ENCODE assay signal across 8 mouse cellular contexts in genomic region chr16:70314578-70314930, GRCm38 (mm10). TPM values are rescaled to one million over a fixed set of nuclear protein-coding genes. Genes with fewer than 3 reads are reported as not detected.
DNase-seq lines count a peak whose midpoint lies in the region; ATAC-seq and TF ChIP-seq lines count a peak whose summit lies in the region.

No protein-coding gene starts in this region.

- 0% methylated on average over 9 of the region's 9 CpGs for WGBS in kidney, embryonic 15.5 days
- 2% methylated on average over 9 of the region's 9 CpGs for WGBS in hindbrain, embryonic 16.5 days
- 0% methylated on average over 9 of the region's 9 CpGs for WGBS in midbrain, embryonic 15.5 days

- peaks cover 5% of the 10 kb centered on the region; the same call in 1 of the 2 replicates for H3K4me1 ChIP-seq in kidney, embryonic 15.5 days
- H3K4me1 ChIP-seq in cortical plate, adult 2 months (ENCODE audit: control insufficient read depth, insufficient read depth, low read length) = peaks cover 2% of the 10 kb centered on the region; the same call in 1 of the 2 replicates
- H3K4me1 ChIP-seq in hindbrain, embryonic 16.5 days (ENCODE audit: control insufficient read depth, insufficient read depth, low read depth, low read length) = peaks cover 3% of the 10 kb centered on the region; the same call in 1 of the 2 replicates
- peaks cover 9% of the 10 kb centered on the region; the same call in 1 of the 2 replicates for H3K4me1 ChIP-seq in midbrain, embryonic 15.5 days

- no peaks in the 10 kb centered on the region for H3K9me3 ChIP-seq in kidney, embryonic 15.5 days (replicated peaks)
- no peaks in the 10 kb centered on the region for H3K9me3 ChIP-seq in hindbrain, embryonic 16.5 days (ENCODE audit: control insufficient read depth, low read length)
- no peaks in the 10 kb centered on the region for H3K9me3 ChIP-seq in midbrain, embryonic 15.5 days

- H3K9ac ChIP-seq in kidney, embryonic 15.5 days = peak overlapping the region; percentile 71
- peak overlapping the region; percentile 96 for H3K9ac ChIP-seq in hindbrain, embryonic 16.5 days (ENCODE audit: low read depth, low read length)
- H3K9ac ChIP-seq in midbrain, embryonic 15.5 days = peak overlapping the region; percentile 91

- no peak for TF ChIP-seq POLR2A in cortical plate, adult 2 months (IDR thresholded peaks at IDR 0.05; ENCODE audit: extremely low read depth, insufficient read depth, low read length)

- no peaks in the 10 kb centered on the region for H3K36me3 ChIP-seq in kidney, embryonic 15.5 days
- no peaks in the 10 kb centered on the region for H3K36me3 ChIP-seq in hindbrain, embryonic 16.5 days (ENCODE audit: control insufficient read depth, insufficient read depth, low read length)
- no peaks in the 10 kb centered on the region for H3K36me3 ChIP-seq in midbrain, embryonic 15.5 days (replicated peaks)

- no peak for TF ChIP-seq CTCF in cortical plate, adult 2 months (IDR thresholded peaks at IDR 0.05; ENCODE audit: extremely low read depth, insufficient read depth, low read length)

- no peak for ATAC-seq in kidney, embryonic 15.5 days (replicated peaks; ENCODE audit: low FRiP score)
- no peak for ATAC-seq in hindbrain, embryonic 16.5 days
- ATAC-seq in midbrain, embryonic 15.5 days (replicated peaks) = no peak
- no peak for ATAC-seq in CD4-positive, CD25-positive, alpha-beta regulatory T cell, adult 4 months

- peak overlapping the region; percentile 97 for H3K27ac ChIP-seq in kidney, embryonic 15.5 days
- peak overlapping the region; percentile 53; the same call in 1 of the 2 replicates for H3K27ac ChIP-seq in cortical plate, adult 2 months (ENCODE audit: insufficient read depth, low read length)
- peak overlapping the region; percentile 60 for H3K27ac ChIP-seq in hindbrain, embryonic 16.5 days (ENCODE audit: low read depth, low read length)
- peak overlapping the region; percentile 92 for H3K27ac ChIP-seq in midbrain, embryonic 15.5 days

- H3K27me3 ChIP-seq in kidney, embryonic 15.5 days = no peaks in the 10 kb centered on the region
- no peaks in the 10 kb centered on the region for H3K27me3 ChIP-seq in hindbrain, embryonic 16.5 days (replicated peaks; ENCODE audit: control insufficient read depth, insufficient read depth, low read length)
- no peaks in the 10 kb centered on the region for H3K27me3 ChIP-seq in midbrain, embryonic 15.5 days (replicated peaks)

- peak overlapping the region; percentile 56 for H3K4me2 ChIP-seq in kidney, embryonic 15.5 days
- H3K4me2 ChIP-seq in hindbrain, embryonic 16.5 days (ENCODE audit: low read length) = peak overlapping the region; percentile 78
- peak overlapping the region; percentile 82 for H3K4me2 ChIP-seq in midbrain, embryonic 15.5 days

- peak overlapping the region; percentile 75 for H3K4me3 ChIP-seq in kidney, embryonic 15.5 days (replicated peaks)
- H3K4me3 ChIP-seq in cortical plate, adult 2 months (ENCODE audit: insufficient read depth, low read length) = peak overlapping the region; percentile 86
- H3K4me3 ChIP-seq in hindbrain, embryonic 16.5 days (ENCODE audit: low read length) = peak overlapping the region; percentile 80
- H3K4me3 ChIP-seq in midbrain, embryonic 15.5 days = peak overlapping the region; percentile 86

- DNase-seq in kidney, adult 11 months = no peak
- DNase-seq in right cerebral cortex, postnatal 10 days (ENCODE audit: low spot score in 2 of 2) = no peak
- no peak for DNase-seq in spleen, postnatal 10 days (ENCODE audit: low spot score in 2 of 2)

RNA-seq across cellular contexts. Expression of gene Gbe1, which starts 0.8 kb away (rescaled TPM):
- 27.1 and 29.8 TPM in 2 replicates for polyA plus RNA-seq in kidney, embryonic 15.5 days (2015; fragmentation: Nextera tagmentation; extraction: Ambion mirVana)
- polyA plus RNA-seq in cortical plate, adult 2 months (2012; rRNA removed) = 7.4 and 10.7 TPM in 2 replicates
- polyA plus RNA-seq in hindbrain, embryonic 16.5 days (2015; fragmentation: Nextera tagmentation; extraction: Ambion mirVana) = 18.0 and 18.6 TPM in 2 replicates
- polyA plus RNA-seq in midbrain, embryonic 15.5 days (2015; fragmentation: Nextera tagmentation; extraction: Ambion mirVana) = 16.6 and 17.9 TPM in 2 replicates
- 10 to 100 TPM; 16.0 to 16.8 TPM for polyA plus RNA-seq in CD4-positive, CD25-positive, alpha-beta regulatory T cell, adult 4 months (2017; shearing (Covaris generic))
